ENCODE assay signal across 10 mouse cellular contexts in the genomic region with DNA sequence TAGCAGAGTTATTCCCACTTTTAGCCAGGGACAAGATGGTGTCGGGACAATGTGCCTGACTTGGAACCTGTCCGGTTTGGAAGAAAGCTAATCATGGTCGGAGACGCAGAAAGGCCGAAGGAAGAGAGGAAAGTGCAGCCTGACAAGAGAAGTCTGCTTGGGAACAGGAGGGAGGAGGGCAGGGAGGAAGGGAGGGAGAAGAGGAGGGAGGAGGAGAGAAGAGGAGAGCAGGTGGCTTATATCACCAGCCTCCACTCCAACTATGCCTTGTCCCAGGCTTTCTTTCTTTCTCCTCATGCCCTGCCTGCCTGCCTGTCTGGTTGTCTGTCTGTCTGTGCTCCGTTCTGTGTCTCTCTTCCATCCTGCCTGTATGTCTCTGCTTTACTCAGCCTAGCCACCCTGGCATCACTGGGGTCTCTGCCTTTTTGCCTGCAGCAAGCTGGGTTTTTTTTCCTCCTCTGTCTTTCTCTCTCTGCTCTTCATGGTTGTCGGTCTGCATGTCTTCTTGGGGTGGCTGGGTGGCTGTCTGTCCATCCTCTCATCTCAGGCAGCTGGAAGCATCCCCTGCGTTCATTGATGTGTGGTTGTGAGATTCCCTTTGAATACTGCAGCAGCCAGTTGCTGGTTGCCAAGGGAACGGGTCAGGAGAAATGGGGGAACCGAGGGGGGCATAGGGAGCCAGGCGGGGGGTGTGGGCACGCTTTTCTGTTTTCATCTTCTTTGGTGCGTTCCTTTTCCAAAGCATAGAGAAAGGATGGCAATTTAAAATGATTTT.
DNase-seq lines count a peak whose midpoint lies in the region; ATAC-seq and TF ChIP-seq lines count a peak whose summit lies in the region.
"Had no signal": no experiment of that assay in that cellular context is flagged by ENCODE, and none has a peak within 500 bp of the region (broad histone marks: within the 10 kb centered on the region; RNA-seq: fewer than 3 reads in every experiment).

No protein-coding gene starts in this region.

- H3K4me2 ChIP-seq in intestine, embryonic 14.5 days (ENCODE audit: low read length) = no peak overlapping the region
- no peak overlapping the region for H3K4me2 ChIP-seq in intestine, postnatal 0 days (replicated peaks; ENCODE audit: low read depth)
- no peak overlapping the region for H3K4me2 ChIP-seq in hindbrain, embryonic 11.5 days (replicated peaks; ENCODE audit: low read depth, low read length)
- H3K4me2 ChIP-seq in midbrain, embryonic 12.5 days (replicated peaks) = peak overlapping the region; percentile 40
- H3K4me2 ChIP-seq: limb, embryonic 15.5 days had no signal

- H3K27ac ChIP-seq in intestine, embryonic 14.5 days (ENCODE audit: low read depth) = no peak overlapping the region
- H3K27ac ChIP-seq in intestine, postnatal 0 days (ENCODE audit: low read depth, low read length) = no peak overlapping the region
- H3K27ac ChIP-seq in hindbrain, embryonic 11.5 days (ENCODE audit: low read depth, low read length) = 0 out of 2 replicates have a peak overlapping the region, but pooled peaks have one; percentile 36
- H3K27ac ChIP-seq in midbrain, embryonic 12.5 days (replicated peaks) = peak overlapping the region; percentile 79
- H3K27ac ChIP-seq: gastrocnemius, adult 2 months; limb, embryonic 15.5 days had no signal

- H3K4me1 ChIP-seq in intestine, embryonic 14.5 days (replicated peaks; ENCODE audit: control insufficient read depth, insufficient read depth, low read length) = no peaks in the 10 kb centered on the region; the same call in 1 of the 2 replicates
- no peaks in the 10 kb centered on the region for H3K4me1 ChIP-seq in intestine, postnatal 0 days (replicated peaks; ENCODE audit: control insufficient read depth, insufficient read depth, low read length)
- H3K4me1 ChIP-seq in hindbrain, embryonic 11.5 days (replicated peaks; ENCODE audit: control insufficient read depth, insufficient read depth, low read length) = peaks cover 17% of the 10 kb centered on the region
- peaks cover 23% of the 10 kb centered on the region for H3K4me1 ChIP-seq in midbrain, embryonic 12.5 days
- H3K4me1 ChIP-seq: limb, embryonic 15.5 days had no signal

- no peak for TF ChIP-seq POLR2A in brain, embryonic 14.5 days (IDR thresholded peaks at IDR 0.05; ENCODE audit: borderline replicate concordance, extremely low read depth, insufficient read depth, insufficient read length, poor library complexity, severe bottlenecking)

- no peaks in the 10 kb centered on the region for H3K36me3 ChIP-seq in intestine, embryonic 14.5 days (ENCODE audit: control insufficient read depth, insufficient read depth, low read length)
- H3K36me3 ChIP-seq in intestine, postnatal 0 days (ENCODE audit: control insufficient read depth, insufficient read depth) = no peaks in the 10 kb centered on the region
- H3K36me3 ChIP-seq in hindbrain, embryonic 11.5 days (ENCODE audit: control insufficient read depth, insufficient read depth, low read length) = no peaks in the 10 kb centered on the region
- no peaks in the 10 kb centered on the region for H3K36me3 ChIP-seq in midbrain, embryonic 12.5 days
- H3K36me3 ChIP-seq: limb, embryonic 15.5 days had no signal

- no peak for DNase-seq in intestine, embryonic 14.5 days (ENCODE audit: low spot score)
- DNase-seq in brain, embryonic 14.5 days (ENCODE audit: low read depth) = peak; percentile 92
- DNase-seq in hindbrain, embryonic 11.5 days (ENCODE audit: low spot score) = peak; percentile 62
- no peak for DNase-seq in adrenal gland, postnatal 4 days (ENCODE audit: low spot score in 2 of 2)
- DNase-seq: gastrocnemius, adult 2 months had no signal

- no peak overlapping the region for H3K9ac ChIP-seq in intestine, embryonic 14.5 days (ENCODE audit: low read length)
- H3K9ac ChIP-seq in intestine, postnatal 0 days (ENCODE audit: low read depth, low read length) = no peak overlapping the region
- peak overlapping the region; percentile 34 for H3K9ac ChIP-seq in hindbrain, embryonic 11.5 days (ENCODE audit: low read depth, low read length)
- peak overlapping the region; percentile 47 for H3K9ac ChIP-seq in midbrain, embryonic 12.5 days (replicated peaks)
- H3K9ac ChIP-seq: limb, embryonic 15.5 days had no signal

- H3K27me3 ChIP-seq in intestine, embryonic 14.5 days (replicated peaks; ENCODE audit: control insufficient read depth, insufficient read depth, low read length) = no peaks in the 10 kb centered on the region
- H3K27me3 ChIP-seq in intestine, postnatal 0 days (replicated peaks; ENCODE audit: control insufficient read depth, insufficient read depth, low read length) = no peaks in the 10 kb centered on the region
- H3K27me3 ChIP-seq in hindbrain, embryonic 11.5 days (ENCODE audit: control insufficient read depth, insufficient read depth, low read length) = no peaks in the 10 kb centered on the region
- H3K27me3 ChIP-seq in midbrain, embryonic 12.5 days = peaks cover 50% of the 10 kb centered on the region
- H3K27me3 ChIP-seq: limb, embryonic 15.5 days had no signal

- no peak for TF ChIP-seq CTCF in intestine, postnatal 0 days (IDR thresholded peaks at IDR 0.05; ENCODE audit: low read depth)
- TF ChIP-seq CTCF in brain, embryonic 14.5 days (IDR thresholded peaks at IDR 0.05; ENCODE audit: borderline replicate concordance, extremely low read depth, insufficient read depth, insufficient read length) = no peak

- 0 out of 2 replicates have a peak, but pooled peaks have one; percentile 27 for ATAC-seq in intestine, embryonic 14.5 days (replicated peaks; ENCODE audit: low FRiP score, low TSS enrichment, low read depth)
- no peak for ATAC-seq in intestine, postnatal 0 days
- ATAC-seq in hindbrain, embryonic 11.5 days (ENCODE audit: low FRiP score) = peak; percentile 63; the same call in 1 of the 2 replicates
- ATAC-seq in midbrain, embryonic 12.5 days (ENCODE audit: low FRiP score, low read depth) = peak; percentile 77
- no peak for ATAC-seq in erythroblast, adult 5-6 weeks (replicated peaks; ENCODE audit: low FRiP score, poor library complexity, severe bottlenecking)
- no peak for ATAC-seq in megakaryocyte-erythroid progenitor cell, adult 5-6 weeks (replicated peaks; ENCODE audit: low FRiP score, low TSS enrichment, poor library complexity, severe bottlenecking)

- H3K4me3 ChIP-seq in intestine, embryonic 14.5 days (ENCODE audit: low read depth, low read length) = no peak overlapping the region
- no peak overlapping the region for H3K4me3 ChIP-seq in intestine, postnatal 0 days (ENCODE audit: low read depth, low read length)
- H3K4me3 ChIP-seq in hindbrain, embryonic 11.5 days (ENCODE audit: low read depth, low read length) = no peak overlapping the region
- H3K4me3 ChIP-seq in midbrain, embryonic 12.5 days = no peak overlapping the region
- H3K4me3 ChIP-seq: gastrocnemius, adult 2 months; limb, embryonic 15.5 days had no signal

- WGBS in intestine, embryonic 14.5 days = 51% methylated on average over 13 of the region's 13 CpGs
- 64% methylated on average over 13 of the region's 13 CpGs for WGBS in intestine, postnatal 0 days
- 44% methylated on average over 13 of the region's 13 CpGs for WGBS in hindbrain, embryonic 11.5 days
- WGBS in midbrain, embryonic 12.5 days = 25% methylated on average over 13 of the region's 13 CpGs

- no peaks in the 10 kb centered on the region for H3K9me3 ChIP-seq in intestine, embryonic 14.5 days (ENCODE audit: control insufficient read depth, low read length)
- H3K9me3 ChIP-seq in intestine, postnatal 0 days (ENCODE audit: control insufficient read depth) = no peaks in the 10 kb centered on the region
- no peaks in the 10 kb centered on the region for H3K9me3 ChIP-seq in hindbrain, embryonic 11.5 days (ENCODE audit: control insufficient read depth, low read length)
- H3K9me3 ChIP-seq in midbrain, embryonic 12.5 days = no peaks in the 10 kb centered on the region
- H3K9me3 ChIP-seq: limb, embryonic 15.5 days had no signal

Comparison
In these comparisons a context has a peak if more than half of its experiments do, and no peak if none do; other contexts are left out.
1. ATAC-seq: peak in intestine, embryonic 14.5 days (single experiment), hindbrain, embryonic 11.5 days (single experiment) and midbrain, embryonic 12.5 days (single experiment); none in intestine, postnatal 0 days (single experiment), erythroblast, adult 5-6 weeks (single experiment) and megakaryocyte-erythroid progenitor cell, adult 5-6 weeks (single experiment).
2. DNase-seq: peak in brain, embryonic 14.5 days (single experiment) and hindbrain, embryonic 11.5 days (single experiment); none in intestine, embryonic 14.5 days (single experiment) and adrenal gland, postnatal 4 days (0 of 2).
3. H3K27ac ChIP-seq: peak in hindbrain, embryonic 11.5 days (single experiment) and midbrain, embryonic 12.5 days (single experiment); none in intestine, embryonic 14.5 days (single experiment) and intestine, postnatal 0 days (single experiment).
4. H3K9ac ChIP-seq: peak in hindbrain, embryonic 11.5 days (single experiment) and midbrain, embryonic 12.5 days (single experiment); none in intestine, embryonic 14.5 days (single experiment) and intestine, postnatal 0 days (single experiment).